Mouse (Mus musculus): ENCODE results near the gene Arhgap15. TPM values are rescaled to one million over a fixed set of nuclear protein-coding genes. Genes with fewer than 3 reads are reported as not detected.

Arhgap15 gene
- polyA plus RNA-seq, 1 experiment, result 0.63 TPM

GRCm38 (mm10) chr2:43931687-43932086 is 183.1 kb downstream of the Arhgap15 start:
- no peak for DNase-seq (ENCODE audit: low read depth)

- no peak for DNase-seq (ENCODE audit: low read depth)
Observed at GRCm38 (mm10) chr2:43939196-43939595, 190.6 kb downstream of the Arhgap15 start.

- no peak for DNase-seq (ENCODE audit: low read depth)
Observed at GRCm38 (mm10) chr2:43945679-43946078, 197.1 kb downstream of the Arhgap15 start.

- DNase-seq (ENCODE audit: low read depth), result no peak
Observed at GRCm38 (mm10) chr2:43949775-43950492, 201.3 kb downstream of the Arhgap15 start.

- no peak for DNase-seq (ENCODE audit: low read depth)
Observed at GRCm38 (mm10) chr2:43950741-43951140, 202.1 kb downstream of the Arhgap15 start.

GRCm38 (mm10) chr2:43959189-43959588 is 210.6 kb downstream of the Arhgap15 start:
- no peak for DNase-seq (ENCODE audit: low read depth)

- peak; percentile 9 for DNase-seq (ENCODE audit: low read depth)
Observed at GRCm38 (mm10) chr2:43962466-43962865, 213.8 kb downstream of the Arhgap15 start.

GRCm38 (mm10) chr2:43968581-43968980 is 220.0 kb downstream of the Arhgap15 start:
- no peak for DNase-seq (ENCODE audit: low read depth)

- DNase-seq (ENCODE audit: low read depth), result no peak
Observed at GRCm38 (mm10) chr2:43977732-43978131, 229.1 kb downstream of the Arhgap15 start.

- no peak for DNase-seq (ENCODE audit: low read depth)
Observed at GRCm38 (mm10) chr2:43978177-43979013, 229.8 kb downstream of the Arhgap15 start.

- DNase-seq (ENCODE audit: low read depth), result no peak
Observed at GRCm38 (mm10) chr2:43986066-43986465, 237.4 kb downstream of the Arhgap15 start.

- DNase-seq (ENCODE audit: low read depth), result no peak
Observed at GRCm38 (mm10) chr2:43987919-43988318, 239.3 kb downstream of the Arhgap15 start.

GRCm38 (mm10) chr2:43989850-43990249 is 241.2 kb downstream of the Arhgap15 start:
- peak; percentile 81 for DNase-seq (ENCODE audit: low read depth)

GRCm38 (mm10) chr2:43992510-43992909 is 243.9 kb downstream of the Arhgap15 start:
- DNase-seq (ENCODE audit: low read depth), result no peak

GRCm38 (mm10) chr2:44002454-44002853 is 253.8 kb downstream of the Arhgap15 start:
- DNase-seq (ENCODE audit: low read depth), result no peak

- DNase-seq (ENCODE audit: low read depth), result no peak
Observed at GRCm38 (mm10) chr2:44010249-44010648, 261.6 kb downstream of the Arhgap15 start.

- DNase-seq (ENCODE audit: low read depth), result no peak
Observed at GRCm38 (mm10) chr2:44013388-44013787, 264.8 kb downstream of the Arhgap15 start.

- no peak for DNase-seq (ENCODE audit: low read depth)
Observed at GRCm38 (mm10) chr2:44016720-44017119, 268.1 kb downstream of the Arhgap15 start.

- no peak for DNase-seq (ENCODE audit: low read depth)
Observed at GRCm38 (mm10) chr2:44017405-44018026, 268.9 kb downstream of the Arhgap15 start.

- DNase-seq (ENCODE audit: low read depth), result no peak
Observed at GRCm38 (mm10) chr2:44018033-44018432, 269.4 kb downstream of the Arhgap15 start.

GRCm38 (mm10) chr2:44024704-44025103 is 276.1 kb downstream of the Arhgap15 start:
- no peak for DNase-seq (ENCODE audit: low read depth)

GRCm38 (mm10) chr2:44029035-44029715 is 280.6 kb downstream of the Arhgap15 start:
- DNase-seq (ENCODE audit: low read depth), result no peak

All from gonadal fat pad, adult 2 months (tissue).